Mouse (Mus musculus): ENCODE results near the gene Rac3. TPM values are rescaled to one million over a fixed set of nuclear protein-coding genes. Genes with fewer than 3 reads are reported as not detected.
"Not testable (repeated sequence)": the region's sequence is repeated elsewhere in the genome, so short reads cannot be mapped to it uniquely, and the experiment has no call there.

Gene Rac3
- total and polyA plus RNA-seq, 2 experiments from 2014 or later = 788 to 808 TPM

GRCm38 (mm10) chr11:120749430-120749829 lies 28.2 kb downstream of the Rac3 start:
- no peak overlapping the region for H3K4me3 ChIP-seq (ENCODE audit: low read depth, low read length)
- TF ChIP-seq CTCF (IDR thresholded peaks at IDR 0.05) = peak; percentile 37
- H3K36me3 ChIP-seq (ENCODE audit: insufficient read depth, low read length) = no peaks in the 10 kb centered on the region
- no peaks in the 10 kb centered on the region for H3K4me1 ChIP-seq (ENCODE audit: insufficient read depth, low read length)
- DNase-seq (ENCODE audit: low spot score) (no peak), ATAC-seq (ENCODE audit: low FRiP score) (no peak)
- H3K9me3 ChIP-seq (ENCODE audit: low read length) = no peaks in the 10 kb centered on the region
- H3K27me3 ChIP-seq (ENCODE audit: insufficient read depth, low read length) = no peaks in the 10 kb centered on the region
- no peak overlapping the region for H3K27ac ChIP-seq (ENCODE audit: low read depth, low read length)
- no peak overlapping the region for H3K9ac ChIP-seq (replicated peaks; ENCODE audit: low read length, poor library complexity, severe bottlenecking)
- 60% methylated on average over 8 of the region's 8 CpGs for WGBS
- H3K4me2 ChIP-seq (ENCODE audit: low read depth, low read length, poor library complexity, severe bottlenecking) = no peak overlapping the region

GRCm38 (mm10) chr11:120751606-120752005 lies 30.3 kb downstream of the Rac3 start:
- no peaks in the 10 kb centered on the region for H3K9me3 ChIP-seq (ENCODE audit: low read length)
- H3K9ac ChIP-seq (replicated peaks; ENCODE audit: low read length, poor library complexity, severe bottlenecking) = no peak overlapping the region
- ATAC-seq (ENCODE audit: low FRiP score) (no peak), DNase-seq (ENCODE audit: low spot score) (no peak)
- WGBS = 70% methylated on average over 4 of the region's 4 CpGs
- no peaks in the 10 kb centered on the region for H3K36me3 ChIP-seq (ENCODE audit: insufficient read depth, low read length)
- H3K27me3 ChIP-seq (ENCODE audit: insufficient read depth, low read length) = no peaks in the 10 kb centered on the region
- no peak overlapping the region for H3K4me2 ChIP-seq (ENCODE audit: low read depth, low read length, poor library complexity, severe bottlenecking)
- no peak overlapping the region for H3K4me3 ChIP-seq (ENCODE audit: low read depth, low read length)
- no peak for TF ChIP-seq CTCF (IDR thresholded peaks at IDR 0.05)
- no peak overlapping the region for H3K27ac ChIP-seq (ENCODE audit: low read depth, low read length)
- no peaks in the 10 kb centered on the region for H3K4me1 ChIP-seq (ENCODE audit: insufficient read depth, low read length)

- ATAC-seq (ENCODE audit: low FRiP score) = no peak
- no peak for TF ChIP-seq CTCF (IDR thresholded peaks at IDR 0.05)
- 90% methylated on average over 9 of the region's 9 CpGs for WGBS
Measured at GRCm38 (mm10) chr11:120760236-120760635, 39.0 kb downstream of the Rac3 start.

GRCm38 (mm10) chr11:120761811-120762671 lies 40.8 kb downstream of the Rac3 start:
- no peak overlapping the region for H3K9ac ChIP-seq (replicated peaks; ENCODE audit: low read length, poor library complexity, severe bottlenecking)
- no peaks in the 10 kb centered on the region for H3K9me3 ChIP-seq (ENCODE audit: low read length)
- no peaks in the 10 kb centered on the region for H3K27me3 ChIP-seq (ENCODE audit: insufficient read depth, low read length)
- no peak for TF ChIP-seq CTCF (IDR thresholded peaks at IDR 0.05)
- H3K4me3 ChIP-seq (ENCODE audit: low read depth, low read length) = no peak overlapping the region
- H3K36me3 ChIP-seq (ENCODE audit: insufficient read depth, low read length) = no peaks in the 10 kb centered on the region
- no peaks in the 10 kb centered on the region for H3K4me1 ChIP-seq (ENCODE audit: insufficient read depth, low read length)
- no peak overlapping the region for H3K27ac ChIP-seq (ENCODE audit: low read depth, low read length)
- ATAC-seq (ENCODE audit: low FRiP score) = no peak
- no peak overlapping the region for H3K4me2 ChIP-seq (ENCODE audit: low read depth, low read length, poor library complexity, severe bottlenecking)
- WGBS = 75% methylated on average over 14 of the region's 14 CpGs
- no peak for DNase-seq (ENCODE audit: low spot score)

More at GRCm38 (mm10) chr11:120760236-120760635, 39.0 kb downstream of the Rac3 start:
- H3K4me3 ChIP-seq (ENCODE audit: low read depth, low read length) = no peak overlapping the region
- H3K36me3 ChIP-seq (ENCODE audit: insufficient read depth, low read length) = no peaks in the 10 kb centered on the region
- no peak overlapping the region for H3K4me2 ChIP-seq (ENCODE audit: low read depth, low read length, poor library complexity, severe bottlenecking)
- H3K9ac ChIP-seq (replicated peaks; ENCODE audit: low read length, poor library complexity, severe bottlenecking) = no peak overlapping the region
- H3K9me3 ChIP-seq (ENCODE audit: low read length) = no peaks in the 10 kb centered on the region
- no peak for DNase-seq (ENCODE audit: low spot score)
- H3K4me1 ChIP-seq (ENCODE audit: insufficient read depth, low read length) = no peaks in the 10 kb centered on the region
- H3K27ac ChIP-seq (ENCODE audit: low read depth, low read length) = no peak overlapping the region
- no peaks in the 10 kb centered on the region for H3K27me3 ChIP-seq (ENCODE audit: insufficient read depth, low read length)

- H3K36me3 ChIP-seq (ENCODE audit: insufficient read depth, low read length); ATAC-seq (ENCODE audit: low FRiP score); H3K9me3 ChIP-seq (ENCODE audit: low read length); H3K4me2 ChIP-seq (ENCODE audit: low read depth, low read length, poor library complexity, severe bottlenecking); H3K27me3 ChIP-seq (ENCODE audit: insufficient read depth, low read length); H3K4me1 ChIP-seq (ENCODE audit: insufficient read depth, low read length); H3K27ac ChIP-seq (ENCODE audit: low read depth, low read length); H3K4me3 ChIP-seq (ENCODE audit: low read depth, low read length); DNase-seq (ENCODE audit: low spot score); H3K9ac ChIP-seq (replicated peaks; ENCODE audit: low read length, poor library complexity, severe bottlenecking): not testable (repeated sequence)
- 25% methylated on average over 14 of the region's 14 CpGs for WGBS
Measured at GRCm38 (mm10) chr11:120762672-120763041, 41.4 kb downstream of the Rac3 start, which contains the start of gene Hmga1b. Gene Hmga1b (plus strand): TSS chr11:120762794.

- not testable (repeated sequence) for H3K27me3 ChIP-seq (ENCODE audit: insufficient read depth, low read length); H3K9ac ChIP-seq (replicated peaks; ENCODE audit: low read length, poor library complexity, severe bottlenecking); H3K27ac ChIP-seq (ENCODE audit: low read depth, low read length); DNase-seq (ENCODE audit: low spot score); H3K36me3 ChIP-seq (ENCODE audit: insufficient read depth, low read length); H3K9me3 ChIP-seq (ENCODE audit: low read length); H3K4me1 ChIP-seq (ENCODE audit: insufficient read depth, low read length); H3K4me3 ChIP-seq (ENCODE audit: low read depth, low read length); H3K4me2 ChIP-seq (ENCODE audit: low read depth, low read length, poor library complexity, severe bottlenecking)
- 14% methylated on average over 4 of the region's 23 CpGs for WGBS
- 0 out of 2 replicates have a peak, but pooled peaks have one; percentile 23 for ATAC-seq (ENCODE audit: low FRiP score)
Measured at GRCm38 (mm10) chr11:120763121-120763999, 42.1 kb downstream of the Rac3 start.

GRCm38 (mm10) chr11:120767023-120767422 lies 45.8 kb downstream of the Rac3 start:
- not testable (repeated sequence) for H3K4me2 ChIP-seq (ENCODE audit: low read depth, low read length, poor library complexity, severe bottlenecking); ATAC-seq (ENCODE audit: low FRiP score); H3K27me3 ChIP-seq (ENCODE audit: insufficient read depth, low read length); H3K4me1 ChIP-seq (ENCODE audit: insufficient read depth, low read length); H3K4me3 ChIP-seq (ENCODE audit: low read depth, low read length); DNase-seq (ENCODE audit: low spot score); H3K9me3 ChIP-seq (ENCODE audit: low read length); H3K9ac ChIP-seq (replicated peaks; ENCODE audit: low read length, poor library complexity, severe bottlenecking); H3K36me3 ChIP-seq (ENCODE audit: insufficient read depth, low read length); H3K27ac ChIP-seq (ENCODE audit: low read depth, low read length)
- 65% methylated on average over 3 of the region's 7 CpGs for WGBS
